Mouse (Mus musculus) small intestine, adult 2 months (tissue): ENCODE results near the gene Rasgrp2. TPM values are rescaled to one million over a fixed set of nuclear protein-coding genes. Genes with fewer than 3 reads are reported as not detected.

Experiments
- H3K27ac ChIP-seq: fragments of 200-500 bp; 2 replicates; pipeline ENCODE4 v1.5.1; 2012; ENCODE audit warnings: low read depth, low read length, control low read depth, inconsistent platforms; ENCODE audit not compliant: insufficient read depth
- H3K27me3 ChIP-seq: fragments of 200-500 bp; 2 replicates; pipeline ENCODE4 v1.6.1; 2012; ENCODE audit warnings: mild to moderate bottlenecking, moderate library complexity, low read length, inconsistent platforms; ENCODE audit not compliant: control insufficient read depth, insufficient read depth
- H3K36me3 ChIP-seq: fragments of 200-500 bp; 2 replicates; pipeline ENCODE4 v1.6.1; 2012; ENCODE audit warnings: mild to moderate bottlenecking, low read length, control low read depth, inconsistent platforms; ENCODE audit not compliant: control insufficient read depth, insufficient read depth
- H3K4me1 ChIP-seq: fragments of 200-500 bp; 2 replicates; pipeline ENCODE4 v1.6.1; 2012; ENCODE audit warnings: low read length, inconsistent platforms, mixed read lengths; ENCODE audit not compliant: control insufficient read depth, insufficient read depth, insufficient read length
- H3K4me3 ChIP-seq: fragments of 200-500 bp; 2 replicates; pipeline ENCODE4 v1.5.1; 2012; ENCODE audit warnings: low read depth, mild to moderate bottlenecking, control low read depth, inconsistent platforms, low read length, moderate library complexity
- CTCF ChIP-seq: fragments of 200-500 bp; IDR thresholded peaks from 2 replicates; pipeline ENCODE4 v1.5.1; 2012; ENCODE audit warnings: low read depth, mild to moderate bottlenecking, control low read depth, inconsistent platforms, low read length, moderate library complexity, mixed read lengths; ENCODE audit not compliant: insufficient replicate concordance, insufficient read length; ENCODE audit errors: extremely low read depth
- POLR2A ChIP-seq: fragments of 200-500 bp; IDR thresholded peaks from 2 replicates; pipeline ENCODE4 v1.6.1; 2012; ENCODE audit warnings: low read depth, mild to moderate bottlenecking, control low read depth, inconsistent platforms, low read length, moderate library complexity
- WGBS: fragments of 180-500 bp; shearing (Covaris S2); methylation state at CpG from one replicate; pipeline ENCODE4 v1.1.7; 2018; 5-methylcytosine and 5-hydroxymethylcytosine counted together
- polyA plus RNA-seq: library from polyadenylated mRNA; depleted of rRNA; stranded (reverse); fragments of >200 nt; gene quantifications from 2 replicates; pipeline ENCODE4 v1.2.3, GENCODE M21; 2012

The Rasgrp2 gene
- polyA plus RNA-seq, 1 experiment = 38.3 TPM

- TF ChIP-seq POLR2A = no peak
- no peak for TF ChIP-seq CTCF
- WGBS = 48% methylated on average over 5 of the region's 5 CpGs
These were observed 15.7 kb upstream of the Rasgrp2 start for GRCm38 (mm10) chr19:6383470-6383869.

GRCm38 (mm10) chr19:6384128-6384527 is 15.0 kb upstream of the Rasgrp2 start, which contains the start of gene Pygm:
Gene Pygm, plus strand, starts transcription at chr19:6384399.
- Histone ChIP-seq H3K36me3 (0 out of 2 replicates have a peak, but pooled peaks cover 2% of the 10 kb centered on the region), H3K27me3 (no peaks in the 10 kb centered on the region), H3K4me1 (peaks cover under 1% of the 10 kb centered on the region; the same call in 1 of the 2 replicates), H3K27ac (no peak within 1 kb of the TSS; the same call in 1 of the 2 replicates), H3K4me3 (peak within 1 kb of the TSS; percentile 31)
- WGBS = 49% methylated on average over 7 of the region's 7 CpGs
- TF ChIP-seq POLR2A (0 out of 2 replicates have a peak, but pooled peaks have one; percentile 9), CTCF (no peak)

More at GRCm38 (mm10) chr19:6383470-6383869, 15.7 kb upstream of the Rasgrp2 start:
- 0 out of 2 replicates have a peak, but pooled peaks cover 2% of the 10 kb centered on the region for H3K36me3 ChIP-seq
- no peak overlapping the region for H3K27ac ChIP-seq
- H3K27me3 ChIP-seq = no peaks in the 10 kb centered on the region
- no peaks in the 10 kb centered on the region for H3K4me1 ChIP-seq
- H3K4me3 ChIP-seq = no peak overlapping the region

GRCm38 (mm10) chr19:6384954-6385353 is 14.2 kb upstream of the Rasgrp2 start:
- no peaks in the 10 kb centered on the region for H3K27me3 ChIP-seq
- WGBS = 75% methylated on average over 11 of the region's 11 CpGs
- no peak for TF ChIP-seq CTCF
- no peak for TF ChIP-seq POLR2A
- peaks cover 9% of the 10 kb centered on the region for H3K4me1 ChIP-seq
- peak overlapping the region; percentile 14 for H3K4me3 ChIP-seq
- no peak overlapping the region; the same call in 1 of the 2 replicates for H3K27ac ChIP-seq
- H3K36me3 ChIP-seq = no peaks in the 10 kb centered on the region

GRCm38 (mm10) chr19:6385419-6385818 is 13.7 kb upstream of the Rasgrp2 start:
- Histone ChIP-seq H3K4me3 (no peak overlapping the region), H3K36me3 (no peaks in the 10 kb centered on the region), H3K27me3 (no peaks in the 10 kb centered on the region), H3K27ac (no peak overlapping the region), H3K4me1 (peaks cover 9% of the 10 kb centered on the region)
- TF ChIP-seq CTCF = no peak
- TF ChIP-seq POLR2A = no peak
- 80% methylated on average over 5 of the region's 5 CpGs for WGBS

GRCm38 (mm10) chr19:6385821-6386220 is 13.3 kb upstream of the Rasgrp2 start:
- no peak for TF ChIP-seq CTCF
- TF ChIP-seq POLR2A = no peak
- H3K4me3 ChIP-seq = no peak overlapping the region
- WGBS = 82% methylated on average over 7 of the region's 7 CpGs
- H3K4me1 ChIP-seq = peaks cover 9% of the 10 kb centered on the region
- no peak overlapping the region for H3K27ac ChIP-seq
- H3K36me3 ChIP-seq = no peaks in the 10 kb centered on the region
- H3K27me3 ChIP-seq = no peaks in the 10 kb centered on the region

- Histone ChIP-seq H3K36me3 (no peaks in the 10 kb centered on the region), H3K4me3 (no peak overlapping the region), H3K4me1 (peaks cover 9% of the 10 kb centered on the region), H3K27ac (no peak overlapping the region), H3K27me3 (no peaks in the 10 kb centered on the region)
- TF ChIP-seq POLR2A (no peak), CTCF (no peak)
- WGBS = 85% methylated on average over 9 of the region's 9 CpGs
These were observed 12.9 kb upstream of the Rasgrp2 start for GRCm38 (mm10) chr19:6386234-6386633.

- H3K27me3 ChIP-seq = no peaks in the 10 kb centered on the region
- no peak overlapping the region for H3K27ac ChIP-seq
- no peaks in the 10 kb centered on the region for H3K36me3 ChIP-seq
- no peak for TF ChIP-seq POLR2A
- TF ChIP-seq CTCF = no peak
- 80% methylated on average over 13 of the region's 13 CpGs for WGBS
- no peak overlapping the region for H3K4me3 ChIP-seq
- H3K4me1 ChIP-seq = peaks cover 9% of the 10 kb centered on the region
These were observed 11.1 kb upstream of the Rasgrp2 start for GRCm38 (mm10) chr19:6388006-6388405.
